Mouse (Mus musculus) erythroblast, embryonic 14.5 days (primary cell): Measurements from ENCODE around the gene Herpud1.

Experiments
- GATA1 ChIP-seq: IDR thresholded peaks from 2 replicates; pipeline ENCODE4 v1.6.1; 2012; ENCODE audit warnings: low read length, inconsistent platforms, mixed read lengths
- TAL1 ChIP-seq: IDR thresholded peaks from 3 replicates; pipeline ENCODE4 v1.6.1; 2012; ENCODE audit warnings: low read length, inconsistent platforms, mixed read lengths

DNA sequence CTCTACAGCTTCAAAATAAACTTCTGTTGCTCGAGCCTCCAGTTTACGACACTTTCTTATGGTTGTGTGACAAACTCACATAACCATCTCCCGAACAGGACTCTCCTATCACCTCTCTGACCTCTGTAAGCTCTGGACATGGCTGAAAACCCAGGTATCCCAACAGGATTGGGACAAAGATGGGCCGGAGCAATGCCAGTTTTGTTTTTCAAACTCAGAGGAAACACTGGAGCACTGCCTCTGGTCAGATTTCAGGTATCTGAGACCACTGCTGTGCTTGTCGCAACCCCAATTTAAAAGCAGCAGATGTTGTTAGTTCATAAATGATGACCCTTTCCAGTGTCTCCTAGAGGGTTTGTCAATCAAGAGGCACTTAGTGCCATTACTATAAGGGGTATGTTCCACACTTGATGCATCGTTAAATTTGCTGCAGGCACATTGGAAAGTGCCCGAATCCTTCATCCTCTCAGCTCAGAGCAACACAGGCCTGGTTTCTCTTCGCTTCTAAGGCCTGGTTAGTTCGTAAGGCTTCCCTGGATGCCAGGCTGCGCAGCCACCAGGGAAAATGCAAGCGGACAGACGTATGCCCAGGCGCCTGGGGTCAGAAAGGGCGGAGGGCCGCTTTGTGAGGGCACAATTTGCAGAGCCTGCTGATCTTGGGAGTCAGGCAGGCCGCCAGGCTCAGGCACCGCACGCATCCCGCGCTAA, 578 bp upstream of the Herpud1 start:
- TF ChIP-seq GATA1 (no peak), TAL1 (no peak)
